Mouse (Mus musculus) hindbrain, embryonic 13.5 days (tissue): ENCODE data around the gene Svep1. TPM values are rescaled to one million over a fixed set of nuclear protein-coding genes. Genes with fewer than 3 reads are reported as not detected.

ENCODE experiments used
- ATAC-seq: fragments of 200-750 bp; cut with Nextera tagmentation; 2 replicates; pipeline ENCODE4 v1.8.0; 2017; ENCODE audit warnings: moderate TSS enrichment; ENCODE audit not compliant: low FRiP score
- H3K27ac ChIP-seq: fragments of 300-500 bp; sonication (generic); 2 replicates; pipeline ENCODE4 v1.5.1; 2015; ENCODE audit warnings: inconsistent platforms, mild to moderate bottlenecking, moderate library complexity
- H3K27me3 ChIP-seq: fragments of 300-500 bp; sonication (generic); 2 replicates; pipeline ENCODE4 v1.6.1; 2015; ENCODE audit warnings: mild to moderate bottlenecking, inconsistent platforms
- H3K36me3 ChIP-seq: fragments of 300-500 bp; sonication (generic); 2 replicates; pipeline ENCODE4 v1.6.1; 2015; ENCODE audit warnings: mild to moderate bottlenecking, inconsistent platforms
- H3K4me1 ChIP-seq: fragments of 300-500 bp; sonication (generic); replicated peaks from 2 replicates; pipeline ENCODE4 v1.6.1; 2015; ENCODE audit warnings: inconsistent platforms
- H3K4me2 ChIP-seq: fragments of 300-500 bp; sonication (generic); 2 replicates; pipeline ENCODE4 v1.6.1; 2015; ENCODE audit warnings: inconsistent platforms, mild to moderate bottlenecking, moderate library complexity
- H3K4me3 ChIP-seq: fragments of 300-500 bp; sonication (generic); 2 replicates; pipeline ENCODE4 v1.5.1; 2015; ENCODE audit warnings: mild to moderate bottlenecking, inconsistent platforms
- H3K9ac ChIP-seq: fragments of 300-500 bp; sonication (generic); 2 replicates; pipeline ENCODE4 v1.6.1; 2015; ENCODE audit warnings: mild to moderate bottlenecking, inconsistent platforms
- H3K9me3 ChIP-seq: fragments of 300-500 bp; sonication (generic); 2 replicates; pipeline ENCODE4 v1.6.1; 2016; ENCODE audit warnings: inconsistent platforms
- WGBS: fragments of 180-500 bp; shearing (Covaris S2); methylation state at CpG from one replicate; pipeline ENCODE4 v1.1.7; 2015; 5-methylcytosine and 5-hydroxymethylcytosine counted together
- polyA plus RNA-seq: library from polyadenylated mRNA; unstranded; fragments of >200 nt; fragmentation: Nextera tagmentation; extraction: Ambion mirVana; gene quantifications from 2 replicates; pipeline ENCODE4 v1.2.1, GENCODE M21; 2015

The Svep1 gene
- polyA plus RNA-seq, 1 experiment from 2014 or later, result 0.55 TPM

DNA sequence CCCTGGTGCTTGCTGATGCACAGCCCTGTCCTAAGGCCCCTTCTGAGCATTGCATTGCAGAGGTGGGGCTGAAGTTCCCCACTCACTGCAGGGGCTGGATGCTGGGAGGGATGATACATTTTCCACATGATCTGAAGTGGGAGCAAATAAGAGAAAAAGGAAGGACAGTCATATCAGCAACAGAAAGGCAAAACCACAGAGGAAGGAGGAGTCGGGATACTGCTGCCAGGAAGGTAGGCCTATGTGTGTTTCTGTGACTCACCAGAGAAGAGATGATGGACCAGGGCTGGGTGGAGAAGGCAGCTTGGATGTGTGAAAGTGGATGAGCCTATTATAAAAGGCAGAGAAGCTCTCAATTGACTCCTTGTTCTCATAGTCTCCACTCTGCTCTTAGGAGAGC, 173.9 kb downstream of the Svep1 start:
- H3K4me3 ChIP-seq, result no peak overlapping the region
- no peaks in the 10 kb centered on the region for H3K4me1 ChIP-seq
- ATAC-seq, result no peak
- H3K27ac ChIP-seq, result no peak overlapping the region
- 93% methylated on average over 1 of the region's 1 CpGs for WGBS
- H3K27me3 ChIP-seq, result no peaks in the 10 kb centered on the region
- H3K36me3 ChIP-seq, result no peaks in the 10 kb centered on the region
- H3K9me3 ChIP-seq, result no peaks in the 10 kb centered on the region
- no peak overlapping the region for H3K9ac ChIP-seq
- H3K4me2 ChIP-seq, result no peak overlapping the region

DNA sequence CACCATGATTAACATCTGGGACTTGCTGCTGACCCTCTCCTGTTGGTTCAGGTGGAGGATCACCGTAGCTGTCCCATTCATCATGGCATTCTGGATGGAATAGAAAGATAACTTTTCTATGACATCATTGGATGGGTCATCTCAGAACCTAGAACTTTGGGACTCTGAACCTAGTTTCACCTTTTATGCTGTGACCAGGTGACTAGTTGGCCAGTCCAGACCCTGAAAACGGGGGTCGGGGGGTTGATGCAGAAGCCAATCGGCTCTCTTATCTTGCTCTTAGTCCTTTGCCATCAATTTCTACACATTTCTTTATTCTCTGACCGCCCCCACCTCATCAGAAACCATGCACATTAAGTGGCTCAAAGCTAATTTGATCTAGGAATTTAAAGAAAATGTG, 197.6 kb downstream of the Svep1 start, which contains the start of gene Txndc8:
Gene Txndc8 (minus strand): TSS at position 101 of the 400 bp plus-strand sequence.
- no peak for ATAC-seq
- WGBS, result 96% methylated on average over 5 of the region's 5 CpGs
- no peak within 1 kb of the TSS for H3K9ac ChIP-seq
- no peak within 1 kb of the TSS for H3K27ac ChIP-seq
- no peaks in the 10 kb centered on the region for H3K36me3 ChIP-seq
- H3K4me3 ChIP-seq, result no peak within 1 kb of the TSS
- no peaks in the 10 kb centered on the region for H3K4me1 ChIP-seq
- no peaks in the 10 kb centered on the region for H3K27me3 ChIP-seq
- H3K4me2 ChIP-seq, result no peak within 1 kb of the TSS
- H3K9me3 ChIP-seq, result no peaks in the 10 kb centered on the region

DNA sequence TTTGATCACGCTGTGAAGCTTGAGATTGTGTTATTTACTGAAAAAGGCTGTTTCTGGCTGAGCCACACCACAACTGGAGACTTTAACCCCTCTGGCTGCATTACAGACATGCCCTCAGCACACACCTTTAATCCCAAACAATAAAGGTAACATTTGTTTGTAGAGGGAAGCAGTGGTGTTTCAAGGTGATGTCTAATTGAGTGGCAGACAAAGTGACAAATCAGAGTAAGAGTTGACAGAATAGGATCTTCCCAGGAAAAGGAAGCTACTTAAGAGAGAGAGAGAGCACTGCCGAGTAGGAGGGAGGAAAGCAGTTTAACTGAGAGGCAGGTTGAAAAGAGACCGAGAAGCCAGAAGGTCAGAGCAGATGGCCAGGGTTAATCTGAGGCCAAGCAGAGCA, 203.2 kb downstream of the Svep1 start:
- no peaks in the 10 kb centered on the region for H3K36me3 ChIP-seq
- ATAC-seq, result no peak
- no peak overlapping the region for H3K4me3 ChIP-seq
- no peaks in the 10 kb centered on the region for H3K9me3 ChIP-seq
- H3K9ac ChIP-seq, result no peak overlapping the region
- WGBS, result 65% methylated on average over 3 of the region's 3 CpGs
- no peak overlapping the region for H3K27ac ChIP-seq
- no peaks in the 10 kb centered on the region for H3K4me1 ChIP-seq
- no peak overlapping the region for H3K4me2 ChIP-seq
- H3K27me3 ChIP-seq, result no peaks in the 10 kb centered on the region

Other genes starting within 250 kb of the Svep1 start
- not detected in 2 replicates for gene Txndc8, start 197.7 kb downstream of the Svep1 start, polyA plus RNA-seq
- 0.09 and 0.25 TPM in 2 replicates for gene Musk, start 79.1 kb upstream of the Svep1 start, polyA plus RNA-seq